Mouse (Mus musculus) adrenal gland, postnatal 25 days (tissue): ENCODE measurements around the gene Zfp142. TPM values are rescaled to one million over a fixed set of nuclear protein-coding genes. Genes with fewer than 3 reads are reported as not detected.

Experiments
- DNase-seq: peaks from one replicate; pipeline ENCODE4 v3.0.0; 2021; ENCODE audit warnings: mixed read lengths
- long read RNA-seq: library from polyadenylated mRNA; stranded (forward); transcript quantifications from one replicate; pipeline ENCODE4 v2.0.0, GENCODE M21; 2021
- total RNA-seq: library from RNA; stranded (reverse); gene quantifications from 2 replicates; pipeline ENCODE4 v1.2.3, GENCODE M21; 2021

Zfp142 gene
- 15.7 and 17.7 TPM in 2 replicates for total RNA-seq
- long read RNA-seq, partial matches to known transcripts, result 8 of 9 reads
- long read RNA-seq, other reads (novel, unspliced or antisense), result 1 of 9 reads

DNA sequence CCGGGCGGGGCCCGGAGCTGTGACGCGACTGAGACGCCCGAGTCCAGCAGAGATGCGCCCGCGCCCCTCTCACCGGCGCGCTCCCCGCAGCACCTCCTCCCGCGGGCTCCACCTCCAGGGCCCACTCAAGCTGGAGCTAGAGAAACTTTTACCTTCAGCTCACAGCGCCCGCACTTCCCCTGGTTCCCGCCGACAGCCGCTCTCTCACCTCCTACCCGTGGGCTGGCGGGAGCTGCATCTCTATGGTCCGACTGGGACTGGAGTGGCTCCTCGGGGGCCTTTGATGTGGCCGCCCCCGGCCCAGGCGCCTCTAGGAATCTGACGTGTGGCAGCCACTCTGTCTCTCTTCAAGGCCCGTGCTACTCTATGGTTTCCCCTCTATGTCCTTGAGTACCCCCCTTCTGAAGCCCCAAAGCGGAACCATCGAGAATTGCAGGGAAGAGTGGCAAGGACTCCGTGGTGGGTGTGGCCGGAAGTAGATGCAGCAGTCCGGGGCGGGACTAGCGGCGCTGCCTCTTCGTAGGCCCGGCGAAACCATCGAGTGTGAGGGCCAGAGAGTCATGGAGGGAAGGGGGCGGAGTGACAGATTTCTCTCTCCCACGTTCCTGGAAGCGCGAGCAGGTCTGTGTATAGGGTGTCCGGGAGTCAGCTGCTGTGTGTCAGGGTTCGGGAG lies at the start of gene Zfp142, which contains the start of gene Bcs1l:
Gene Zfp142 (minus strand): TSS at position 474 of the 673 bp plus-strand sequence.
Gene Bcs1l (plus strand): TSS at position 517 of the 673 bp plus-strand sequence.
- peak; percentile 97 for DNase-seq

DNA sequence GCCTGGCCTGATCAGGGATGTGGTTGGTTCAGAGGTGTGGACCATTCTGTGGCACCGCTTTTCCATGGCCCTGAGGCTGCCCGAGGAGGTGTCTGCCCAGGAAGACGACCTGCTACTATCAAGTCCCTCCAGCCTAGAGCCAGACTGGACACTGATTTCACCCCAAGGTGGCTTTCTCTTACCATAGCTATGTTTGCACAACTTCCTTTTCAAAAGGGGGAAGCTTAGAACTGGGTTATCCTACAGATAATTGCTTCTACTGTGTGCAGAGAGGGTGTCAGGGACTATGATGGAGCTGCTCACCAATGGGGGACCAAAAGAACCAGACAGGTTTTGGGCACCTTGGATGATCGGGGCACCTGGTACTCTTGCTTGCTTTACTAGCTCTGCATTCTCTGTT lies 44.7 kb upstream of the Zfp142 start:
- no peak for DNase-seq

DNA sequence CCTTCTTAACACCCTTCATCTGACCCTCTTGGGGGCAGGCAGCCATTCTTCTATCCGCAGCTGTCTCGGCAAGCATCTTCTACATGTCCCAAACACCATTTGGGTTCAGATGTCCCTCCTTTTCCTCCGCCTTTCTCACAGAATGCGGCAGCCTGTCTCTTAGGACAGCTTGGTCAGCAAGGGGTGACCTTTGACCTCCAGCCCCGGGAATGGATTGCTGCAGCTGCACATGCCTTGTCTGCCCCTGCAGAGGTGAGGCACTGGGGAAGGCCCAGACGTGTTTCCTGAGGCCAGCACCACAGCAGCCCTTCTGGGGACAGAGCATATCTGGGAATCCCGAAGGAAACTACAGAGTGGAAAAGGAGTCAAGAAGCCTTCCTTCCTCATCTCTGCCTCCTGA lies 40.0 kb upstream of the Zfp142 start:
- no peak for DNase-seq

GRCm38 (mm10) chr1:74626076-74626475 lies 38.0 kb upstream of the Zfp142 start:
- no peak for DNase-seq

- no peak for DNase-seq
Measured at GRCm38 (mm10) chr1:74624183-74624582, 36.1 kb upstream of the Zfp142 start.

DNA sequence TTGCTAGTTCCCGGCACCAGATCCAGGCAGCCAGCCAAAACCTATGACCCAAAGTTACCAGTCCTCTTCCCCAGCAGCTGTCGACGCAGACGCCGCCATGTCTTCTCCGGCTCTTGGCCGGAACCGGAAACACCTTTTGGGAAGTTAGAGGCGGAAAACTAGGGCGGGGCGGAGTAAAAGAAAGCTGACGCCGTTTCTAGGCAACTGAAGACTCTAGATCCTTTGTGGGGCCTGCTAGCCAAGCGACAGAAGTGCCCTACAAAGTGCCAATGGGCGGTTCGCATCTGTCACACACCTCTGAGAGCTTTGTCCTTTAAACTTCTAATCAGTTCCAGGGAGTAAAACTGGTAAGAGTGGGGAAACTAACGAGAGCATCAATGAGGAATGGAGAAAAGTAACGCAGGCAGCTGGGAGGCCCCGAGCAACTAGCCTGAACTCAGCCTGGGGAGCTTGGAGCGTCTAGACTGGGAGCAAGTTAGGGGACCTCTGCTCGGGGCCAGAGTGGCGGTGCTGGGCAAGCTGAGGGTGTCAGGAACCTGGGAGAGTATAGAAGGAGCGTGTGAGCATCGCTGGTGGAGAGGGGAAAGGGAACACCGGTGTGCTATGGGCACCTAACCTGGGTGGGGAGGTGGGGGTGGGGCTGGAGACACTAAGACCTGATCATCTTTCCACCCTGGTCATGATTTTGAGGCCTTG lies 13.4 kb upstream of the Zfp142 start, which contains the start of the genes Rnf25 and Stk36:
Gene Rnf25 (minus strand): TSS at position 131 of the 696 bp plus-strand sequence.
Gene Stk36 (plus strand): TSS at position 179 of the 696 bp plus-strand sequence.
- DNase-seq, result peak; percentile 82

DNA sequence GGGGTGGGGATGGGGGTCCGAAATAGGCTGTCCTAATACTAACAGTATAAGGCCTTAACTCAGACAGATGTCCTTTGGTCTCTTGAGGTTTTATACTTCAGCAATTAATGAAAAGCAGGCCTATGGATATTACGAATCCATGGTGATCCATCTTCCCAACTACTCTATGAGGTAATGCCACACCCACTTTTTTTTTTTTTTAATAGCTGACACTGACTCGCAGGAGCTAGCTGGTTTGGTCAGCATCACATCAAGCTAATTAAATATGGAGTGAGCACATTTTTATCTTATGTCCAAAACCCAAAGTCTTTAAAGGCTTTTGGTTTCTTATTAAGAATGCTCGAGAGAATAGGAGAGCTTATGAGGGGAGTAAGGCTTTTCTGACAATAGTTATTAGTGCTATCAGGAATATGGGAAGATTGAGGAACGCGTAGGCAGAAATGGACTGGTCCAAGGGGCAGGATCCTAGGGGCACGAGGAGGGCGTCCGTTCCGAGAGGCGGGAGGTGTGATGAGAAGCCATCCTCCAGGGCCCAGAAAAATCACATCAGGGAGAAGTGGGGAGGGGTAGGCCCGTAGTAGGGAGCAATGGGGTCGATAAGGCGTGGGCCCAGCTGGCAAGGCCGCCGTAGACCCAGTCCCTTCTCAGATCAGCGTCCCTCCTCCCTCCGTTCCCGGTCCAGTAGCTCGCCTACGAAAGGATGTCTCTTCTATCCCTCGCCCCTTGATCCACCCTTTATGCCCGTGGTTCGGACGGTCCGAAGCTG lies 12.6 kb upstream of the Zfp142 start:
- no peak for DNase-seq

- no peak for DNase-seq
Measured at GRCm38 (mm10) chr1:74594434-74594833, 6.4 kb upstream of the Zfp142 start.

DNA sequence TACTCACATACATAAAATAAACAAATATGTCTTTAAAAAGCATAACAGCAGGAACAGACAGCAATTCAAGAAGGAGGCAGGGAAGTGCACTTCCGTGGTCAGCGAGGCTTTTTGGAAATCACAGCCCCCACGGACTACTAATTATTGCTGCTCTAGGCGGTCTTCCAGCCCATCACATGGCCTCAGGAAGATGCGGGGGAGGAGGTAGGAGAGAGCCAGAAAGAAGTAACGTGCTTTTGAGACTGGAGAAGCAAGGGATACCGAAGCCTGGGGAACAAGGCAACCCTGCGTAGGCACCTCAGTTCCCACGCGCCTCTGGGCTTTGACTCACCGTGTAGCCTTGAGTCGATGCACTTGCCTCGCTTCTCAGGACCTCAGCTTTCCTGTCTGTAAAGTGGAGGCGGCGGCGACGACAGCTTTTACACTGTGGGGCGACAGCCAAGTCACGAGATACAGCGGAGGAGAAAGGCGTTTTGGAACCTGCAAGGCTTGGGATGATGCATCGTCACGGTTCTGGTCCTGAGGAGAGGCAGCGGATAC lies 743 bp downstream of the Zfp142 start:
- DNase-seq, result no peak

DNA sequence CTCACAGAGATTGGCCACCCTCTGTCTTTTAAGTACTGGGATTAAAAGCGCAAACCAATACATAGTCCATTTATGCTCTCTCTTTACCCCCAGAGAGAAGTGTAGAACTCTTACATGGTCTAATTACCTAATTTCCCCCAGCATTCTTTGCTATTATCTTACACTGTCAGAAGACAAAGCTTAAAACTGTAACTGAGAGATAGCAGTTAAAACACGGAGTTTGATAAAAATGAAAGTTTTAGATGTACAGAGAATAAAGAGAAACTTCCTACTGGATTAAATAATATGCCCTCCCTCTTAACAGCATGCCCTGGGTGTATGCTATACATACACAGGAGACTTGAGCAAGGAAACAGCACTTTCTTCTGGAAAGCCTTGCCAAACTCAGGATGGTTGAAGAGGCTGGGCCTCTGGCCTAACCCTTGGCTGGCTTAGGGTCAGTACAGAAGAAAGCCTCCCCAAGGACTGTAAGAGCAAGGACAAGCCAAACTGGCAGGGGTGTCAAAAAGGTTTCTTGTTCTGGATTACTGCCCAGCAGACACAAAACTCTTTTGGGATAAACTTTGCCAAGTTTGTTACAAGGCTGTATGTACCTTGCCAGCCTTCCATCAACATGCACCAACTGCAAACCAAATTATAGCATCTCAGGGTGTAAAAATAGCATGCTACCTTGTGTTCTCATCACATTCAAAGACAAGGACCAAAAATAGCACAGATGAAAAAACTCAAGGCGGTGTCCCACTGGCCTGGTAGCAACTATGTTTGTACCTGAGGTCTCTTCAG lies 3.2 kb downstream of the Zfp142 start:
- no peak for DNase-seq

- DNase-seq, result no peak
Measured at GRCm38 (mm10) chr1:74582621-74583020, 5.4 kb downstream of the Zfp142 start.

- no peak for DNase-seq
Measured at GRCm38 (mm10) chr1:74569739-74570719, 18.0 kb downstream of the Zfp142 start.

GRCm38 (mm10) chr1:74565834-74566233 lies 22.2 kb downstream of the Zfp142 start:
- no peak for DNase-seq

GRCm38 (mm10) chr1:74559061-74559460 lies 29.0 kb downstream of the Zfp142 start:
- DNase-seq, result no peak

DNA sequence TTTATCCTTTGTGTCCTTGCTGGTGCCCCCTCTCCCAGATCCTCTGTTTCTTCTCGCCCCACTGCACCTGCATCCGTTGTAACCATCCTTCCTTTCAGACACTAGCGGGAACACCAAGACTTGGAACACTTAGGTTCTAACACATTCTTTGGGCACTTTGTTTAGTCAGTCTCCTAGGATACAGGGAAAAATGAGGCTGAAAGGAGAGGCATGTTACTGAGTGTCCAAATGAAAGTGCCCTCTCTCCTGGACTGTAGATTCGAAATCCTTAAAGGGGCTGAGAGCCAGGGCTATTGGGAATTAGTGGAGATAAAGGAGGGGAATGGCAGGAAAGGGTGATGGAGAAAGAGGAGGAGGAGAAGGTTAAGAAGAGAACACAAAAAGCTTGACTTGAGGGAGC lies 43.9 kb downstream of the Zfp142 start, which contains the start of gene Usp37:
Gene Usp37 (minus strand): TSS at position 101 of the 400 bp plus-strand sequence.
- no peak for DNase-seq

DNA sequence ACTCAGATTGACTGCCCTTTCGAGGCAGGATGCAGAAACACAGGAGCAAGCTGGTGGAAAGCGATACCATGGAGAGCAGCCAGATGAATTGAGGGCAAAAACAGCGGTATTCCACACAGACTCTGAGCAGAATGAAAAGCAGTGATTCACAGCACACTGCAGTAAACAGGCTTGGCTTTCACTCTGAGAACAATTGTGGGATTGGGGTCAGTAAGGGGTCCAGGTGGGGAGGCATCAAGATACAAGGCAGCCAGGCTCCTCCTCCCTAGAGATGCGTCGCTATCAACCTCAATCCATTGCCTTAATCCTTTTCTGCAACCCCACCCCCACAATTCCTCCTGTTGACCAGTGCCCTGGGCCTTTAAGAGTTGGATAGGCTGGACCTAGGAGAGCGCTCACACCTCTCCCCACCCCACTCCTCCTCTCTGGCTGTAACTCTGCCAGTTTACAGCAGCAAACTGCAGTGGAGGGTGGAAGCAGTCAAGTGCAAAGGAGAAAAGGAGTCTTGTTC lies 45.5 kb downstream of the Zfp142 start, which contains the start of gene Plcd4:
Gene Plcd4 (plus strand): TSS at position 438 of the 511 bp plus-strand sequence.
- DNase-seq, result no peak

DNA sequence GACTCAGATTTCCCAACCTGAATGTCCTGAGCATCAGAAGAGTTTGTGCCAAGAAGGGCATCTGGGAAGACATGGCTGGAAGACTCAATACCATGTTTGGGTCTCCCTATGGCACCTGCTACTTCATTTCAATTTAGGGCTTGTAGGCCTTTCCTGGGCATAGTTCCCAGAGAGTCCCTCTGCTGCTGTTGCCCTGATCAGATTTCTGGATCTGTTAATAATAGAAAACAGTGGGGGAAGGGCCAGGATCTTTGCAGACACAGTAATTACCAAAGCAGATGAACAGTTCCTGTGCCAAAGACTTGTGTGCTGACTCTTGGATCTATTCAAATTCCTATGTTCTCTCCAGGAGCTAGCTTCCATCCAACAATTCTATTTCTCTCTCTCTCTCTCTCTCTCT lies 49.4 kb downstream of the Zfp142 start:
- DNase-seq, result no peak

DNA sequence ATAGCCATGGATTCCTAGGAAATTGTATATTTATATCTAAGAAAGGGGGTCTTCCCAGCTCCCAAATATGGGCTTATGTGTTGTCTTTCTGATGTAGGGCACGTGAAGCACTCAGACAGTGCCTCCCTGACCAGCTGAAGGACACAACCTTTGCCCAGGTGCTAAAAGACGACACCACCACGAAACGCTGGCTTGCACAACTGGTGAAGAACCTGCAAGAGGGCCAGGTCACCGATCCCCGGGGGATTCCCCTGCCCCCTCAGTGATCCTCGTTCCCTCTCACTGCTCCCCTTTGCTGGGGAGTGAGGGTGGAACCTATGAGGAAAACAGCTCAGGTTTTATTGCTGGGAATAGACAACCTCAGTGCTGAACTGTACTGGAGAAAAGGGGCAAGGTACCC lies 59.5 kb downstream of the Zfp142 start:
- DNase-seq, result no peak

- DNase-seq, result no peak
Measured at GRCm38 (mm10) chr1:74524746-74525145, 63.3 kb downstream of the Zfp142 start.

- DNase-seq, result no peak
Measured at GRCm38 (mm10) chr1:74519875-74520274, 68.2 kb downstream of the Zfp142 start.
